In the genomic region with DNA sequence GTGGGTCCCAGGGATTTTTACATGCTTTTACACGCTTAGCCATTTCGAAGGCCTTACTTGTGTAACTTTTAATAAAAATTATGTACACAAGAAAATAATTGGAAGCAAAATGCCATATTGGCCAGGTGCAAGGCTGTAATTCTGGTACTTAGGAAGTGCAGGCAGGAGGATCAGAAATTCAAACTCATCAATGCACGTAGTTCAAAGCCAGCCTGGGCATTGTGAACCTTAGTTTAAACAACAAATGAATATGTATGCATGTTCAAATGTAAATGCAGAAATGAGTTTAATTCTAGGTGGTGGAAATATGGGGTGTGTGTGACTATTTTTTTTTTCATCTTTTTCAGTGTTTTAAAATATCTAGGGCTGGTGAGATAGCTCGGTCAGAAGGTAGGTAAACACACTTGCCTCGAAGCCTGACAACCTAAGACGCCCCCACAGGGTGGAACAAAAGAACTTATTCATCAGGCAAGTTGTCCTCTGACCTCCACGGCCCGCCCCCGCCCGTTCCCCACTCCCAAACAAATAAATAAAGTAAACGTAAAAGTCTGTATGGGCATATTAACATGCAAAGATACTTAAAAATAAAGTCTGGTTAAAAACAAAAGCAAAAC, we compare ENCODE assay signal across 9 mouse cellular contexts. TPM values are rescaled to one million over a fixed set of nuclear protein-coding genes. Genes with fewer than 3 reads are reported as not detected.
DNase-seq lines count a peak whose midpoint lies in the region; ATAC-seq and TF ChIP-seq lines count a peak whose summit lies in the region.
"Had no signal": no experiment of that assay in that cellular context is flagged by ENCODE, and none has a peak within 500 bp of the region (broad histone marks: within the 10 kb centered on the region; RNA-seq: fewer than 3 reads in every experiment).

No protein-coding gene starts in this region.

- no peak for DNase-seq in heart, postnatal 4 days
- peak; percentile 9 for DNase-seq in thymus, adult 2 months
- DNase-seq in thymus, postnatal 25 days: no peak
- DNase-seq in induced T-regulatory cell, adult 2 months (ENCODE audit: low read depth): peak; percentile 33
- DNase-seq in right cerebral cortex, postnatal 14 days: no peak
- DNase-seq in urinary bladder, adult 18-20 months (ENCODE audit: low spot score in 2 of 2): no peak
- DNase-seq: kidney, adult 9 months had no signal

- peak overlapping the region; percentile 55 for H3K4me2 ChIP-seq in heart, embryonic 13.5 days
- peak overlapping the region; percentile 46 for H3K4me2 ChIP-seq in stomach, embryonic 16.5 days (ENCODE audit: low read depth, low read length)

- TF ChIP-seq POLR2A in thymus, adult 2 months (IDR thresholded peaks at IDR 0.05; ENCODE audit: control insufficient read depth, extremely low read depth, insufficient read depth, low read length, poor library complexity): no peak

- no peak overlapping the region for H3K9ac ChIP-seq in heart, embryonic 13.5 days
- no peak overlapping the region for H3K9ac ChIP-seq in stomach, embryonic 16.5 days (ENCODE audit: low read length)

- H3K36me3 ChIP-seq in heart, embryonic 13.5 days: no peaks in the 10 kb centered on the region
- no peaks in the 10 kb centered on the region for H3K36me3 ChIP-seq in thymus, adult 2 months (ENCODE audit: control insufficient read depth, insufficient read depth, low read length)
- no peaks in the 10 kb centered on the region for H3K36me3 ChIP-seq in stomach, embryonic 16.5 days (ENCODE audit: control insufficient read depth, insufficient read depth, low read length)

- H3K27ac ChIP-seq in heart, embryonic 13.5 days (replicated peaks): no peak overlapping the region
- no peak overlapping the region for H3K27ac ChIP-seq in thymus, adult 2 months (ENCODE audit: control insufficient read depth, insufficient read depth, low read length)
- no peak overlapping the region for H3K27ac ChIP-seq in stomach, embryonic 16.5 days (ENCODE audit: low read length)

- peaks cover 16% of the 10 kb centered on the region for H3K4me1 ChIP-seq in heart, embryonic 13.5 days
- no peaks in the 10 kb centered on the region; the same call in 1 of the 2 replicates for H3K4me1 ChIP-seq in thymus, adult 2 months (replicated peaks; ENCODE audit: control insufficient read depth, insufficient read depth, low read length)
- H3K4me1 ChIP-seq in stomach, embryonic 16.5 days (ENCODE audit: control insufficient read depth, insufficient read depth, low read length): peaks cover 7% of the 10 kb centered on the region

- WGBS in heart, embryonic 13.5 days: 42% methylated on average over 11 of the region's 11 CpGs
- 74% methylated on average over 11 of the region's 11 CpGs for WGBS in thymus, adult 2 months
- WGBS in stomach, embryonic 16.5 days: 32% methylated on average over 11 of the region's 11 CpGs

- no peak for TF ChIP-seq CTCF in thymus, adult 2 months (IDR thresholded peaks at IDR 0.05; ENCODE audit: borderline replicate concordance, control insufficient read depth, extremely low read depth, insufficient read depth, low read length, poor library complexity)

- H3K4me3 ChIP-seq in heart, embryonic 13.5 days: peak overlapping the region; percentile 85; the same call in 1 of the 2 replicates
- H3K4me3 ChIP-seq in thymus, adult 2 months (ENCODE audit: control insufficient read depth, insufficient read depth, low read length): no peak overlapping the region
- no peak overlapping the region for H3K4me3 ChIP-seq in stomach, embryonic 16.5 days (replicated peaks; ENCODE audit: low read length)

- H3K27me3 ChIP-seq in heart, embryonic 13.5 days (replicated peaks): no peaks in the 10 kb centered on the region
- H3K27me3 ChIP-seq in thymus, adult 2 months (ENCODE audit: control insufficient read depth, insufficient read depth, low read length): no peaks in the 10 kb centered on the region
- no peaks in the 10 kb centered on the region for H3K27me3 ChIP-seq in stomach, embryonic 16.5 days (ENCODE audit: control insufficient read depth, insufficient read depth, low read length)

- H3K9me3 ChIP-seq in heart, embryonic 13.5 days: no peaks in the 10 kb centered on the region
- no peaks in the 10 kb centered on the region for H3K9me3 ChIP-seq in stomach, embryonic 16.5 days (replicated peaks; ENCODE audit: control insufficient read depth, low read length)

- ATAC-seq in heart, embryonic 13.5 days (ENCODE audit: extremely low read depth, insufficient number of reproducible peaks, low FRiP score, low TSS enrichment): no peak
- ATAC-seq in stomach, embryonic 16.5 days (ENCODE audit: insufficient read depth, low FRiP score): no peak

RNA-seq across cellular contexts. Expression of a gene that starts 1.2 kb away (rescaled TPM):
- 21.8 and 22.4 TPM in 2 replicates for polyA plus RNA-seq in heart, embryonic 13.5 days (2015; fragmentation: Nextera tagmentation; extraction: Ambion mirVana)
- total RNA-seq in heart, postnatal 4 days (2021): 10 to 100 TPM; 18.0 to 18.7 TPM
- polyA plus RNA-seq in thymus, adult 2 months (2012; rRNA removed): 18.6 and 22.0 TPM in 2 replicates
- 33.8 and 34.0 TPM in 2 replicates for polyA plus RNA-seq in stomach, embryonic 16.5 days (2015; fragmentation: Nextera tagmentation; extraction: Ambion mirVana)

Comparison
In these comparisons a context has a peak if more than half of its experiments do, and no peak if none do; other contexts are left out.
1. DNase-seq: peak in thymus, adult 2 months (single experiment) and induced T-regulatory cell, adult 2 months (single experiment); none in heart, postnatal 4 days (single experiment), thymus, postnatal 25 days (single experiment), right cerebral cortex, postnatal 14 days (single experiment) and urinary bladder, adult 18-20 months (0 of 2).